Comparison of ENCODE assay signal across 35 mouse cellular contexts in the genomic region with DNA sequence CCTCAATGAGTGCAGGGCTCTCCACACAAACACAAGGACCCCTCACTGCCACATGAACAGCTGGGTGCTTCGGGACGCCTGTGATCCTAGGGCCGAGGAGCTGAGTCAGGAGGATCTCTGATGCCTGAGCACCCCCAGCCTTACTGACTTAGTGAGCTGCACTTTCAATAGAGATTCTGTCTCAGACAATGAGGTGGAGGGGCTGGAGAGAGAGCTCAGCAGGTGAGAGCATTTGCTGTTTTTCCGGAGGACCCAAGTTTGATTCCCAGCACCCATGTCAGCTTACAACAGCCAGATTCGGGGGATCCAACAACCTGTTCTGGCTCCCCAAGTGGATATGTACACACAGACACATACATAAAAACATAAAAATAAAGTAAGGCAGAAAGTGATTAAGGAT.
"Had no signal": no experiment of that assay in that cellular context is flagged by ENCODE, and none has a peak within 500 bp of the region (broad histone marks: within the 10 kb centered on the region; RNA-seq: fewer than 3 reads in every experiment).

No protein-coding gene starts in this region.

- H3K4me1 ChIP-seq: heart, embryonic 12.5 days; heart, embryonic 15.5 days; hindbrain, embryonic 10.5 days; hindbrain, embryonic 12.5 days; hindbrain, embryonic 13.5 days; hindbrain, embryonic 15.5 days; intestine, embryonic 15.5 days; kidney, embryonic 15.5 days had no signal

- DNase-seq: heart, postnatal 10 days; heart, postnatal 14 days; heart, postnatal 36 days; heart, postnatal 4 days; kidney, adult 11 months; kidney, adult 18-20 months; kidney, adult 2 months; kidney, adult 8-10 months; kidney, adult 9 months; kidney, postnatal 10 days; kidney, postnatal 14 days; kidney, postnatal 25 days; kidney, postnatal 36 days; kidney, postnatal 4 days; layer of hippocampus, adult 9-11 months; layer of hippocampus, postnatal 36 days had no signal

- H3K27me3 ChIP-seq: heart, embryonic 12.5 days; heart, embryonic 13.5 days; heart, embryonic 15.5 days; hindbrain, embryonic 12.5 days; hindbrain, embryonic 13.5 days; hindbrain, embryonic 15.5 days; intestine, embryonic 15.5 days; kidney, embryonic 15.5 days had no signal

- H3K4me3 ChIP-seq: heart, embryonic 10.5 days; heart, embryonic 12.5 days; heart, embryonic 13.5 days; heart, embryonic 15.5 days; hindbrain, embryonic 10.5 days; hindbrain, embryonic 12.5 days; hindbrain, embryonic 13.5 days; hindbrain, embryonic 15.5 days; intestine, embryonic 15.5 days; kidney, embryonic 15.5 days; layer of hippocampus, adult 2 months had no signal

- H3K9me3 ChIP-seq: heart, embryonic 10.5 days; heart, embryonic 12.5 days; heart, embryonic 13.5 days; heart, embryonic 15.5 days; hindbrain, embryonic 10.5 days; hindbrain, embryonic 12.5 days; hindbrain, embryonic 13.5 days; hindbrain, embryonic 15.5 days; intestine, embryonic 15.5 days; kidney, embryonic 15.5 days had no signal

- H3K27ac ChIP-seq: heart, embryonic 10.5 days; heart, embryonic 13.5 days; heart, embryonic 15.5 days; hindbrain, embryonic 10.5 days; hindbrain, embryonic 12.5 days; hindbrain, embryonic 13.5 days; hindbrain, embryonic 14.5 days; hindbrain, embryonic 15.5 days; hindbrain, postnatal 0 days; intestine, embryonic 15.5 days; kidney, embryonic 15.5 days; kidney, postnatal 0 days; layer of hippocampus, adult 2 months had no signal

- ATAC-seq: hindbrain, embryonic 16.5 days; hindbrain, postnatal 0 days; inflammation-experienced regulatory T-cells, adult 6 months; intestine, embryonic 15.5 days; intestine, embryonic 16.5 days; intestine, postnatal 0 days had no signal

- H3K9ac ChIP-seq: heart, embryonic 12.5 days; heart, embryonic 13.5 days; heart, embryonic 15.5 days; hindbrain, embryonic 12.5 days; hindbrain, embryonic 13.5 days; hindbrain, embryonic 14.5 days; hindbrain, embryonic 15.5 days; intestine, embryonic 15.5 days; kidney, embryonic 15.5 days had no signal

- H3K4me2 ChIP-seq: heart, embryonic 11.5 days; heart, embryonic 12.5 days; heart, embryonic 13.5 days; heart, embryonic 15.5 days; hindbrain, embryonic 12.5 days; hindbrain, embryonic 13.5 days; hindbrain, embryonic 14.5 days; hindbrain, embryonic 15.5 days; intestine, embryonic 15.5 days; kidney, embryonic 15.5 days had no signal
